Mouse (Mus musculus): Measurements from ENCODE around the gene Gpcpd1.
"Not testable (repeated sequence)": the region's sequence is repeated elsewhere in the genome, so short reads cannot be mapped to it uniquely, and the experiment has no call there.

Gpcpd1 gene

GRCm38 (mm10) chr2:132587240-132587779 lies at the start of gene Gpcpd1:
Gpcpd1 (minus strand) TSS chr2:132587729.
- no peak for DNase-seq

GRCm38 (mm10) chr2:132636534-132636933 lies 49.0 kb upstream of the Gpcpd1 start:
- no peak for DNase-seq

GRCm38 (mm10) chr2:132628626-132629025 lies 41.1 kb upstream of the Gpcpd1 start:
- no peak for DNase-seq

- no peak for DNase-seq
Measured at GRCm38 (mm10) chr2:132623092-132623491, 35.6 kb upstream of the Gpcpd1 start.

- DNase-seq: no peak
Measured at GRCm38 (mm10) chr2:132617693-132618092, 30.2 kb upstream of the Gpcpd1 start.

GRCm38 (mm10) chr2:132613581-132614188 lies 26.2 kb upstream of the Gpcpd1 start:
- DNase-seq: no peak

- DNase-seq: no peak
Measured at GRCm38 (mm10) chr2:132611551-132612233, 24.2 kb upstream of the Gpcpd1 start.

- DNase-seq: peak; percentile 22
Measured at GRCm38 (mm10) chr2:132607141-132608093, 19.9 kb upstream of the Gpcpd1 start.

- DNase-seq: no peak
Measured at GRCm38 (mm10) chr2:132605795-132606563, 18.4 kb upstream of the Gpcpd1 start.

GRCm38 (mm10) chr2:132604922-132605321 lies 17.4 kb upstream of the Gpcpd1 start:
- DNase-seq: no peak

GRCm38 (mm10) chr2:132603706-132604105 lies 16.2 kb upstream of the Gpcpd1 start:
- no peak for DNase-seq

GRCm38 (mm10) chr2:132601777-132602176 lies 14.2 kb upstream of the Gpcpd1 start:
- DNase-seq: no peak

- no peak for DNase-seq
Measured at GRCm38 (mm10) chr2:132600081-132600480, 12.6 kb upstream of the Gpcpd1 start.

GRCm38 (mm10) chr2:132599127-132599526 lies 11.6 kb upstream of the Gpcpd1 start:
- peak; percentile 18 for DNase-seq

GRCm38 (mm10) chr2:132597866-132598480 lies 10.4 kb upstream of the Gpcpd1 start:
- no peak for DNase-seq

- DNase-seq: peak; percentile 22
Measured at GRCm38 (mm10) chr2:132597226-132597625, 9.7 kb upstream of the Gpcpd1 start.

- no peak for DNase-seq
Measured at GRCm38 (mm10) chr2:132595601-132596235, 8.2 kb upstream of the Gpcpd1 start.

GRCm38 (mm10) chr2:132592126-132592525 lies 4.6 kb upstream of the Gpcpd1 start:
- DNase-seq: no peak

GRCm38 (mm10) chr2:132591579-132591978 lies 4.0 kb upstream of the Gpcpd1 start:
- not testable (repeated sequence) for DNase-seq

GRCm38 (mm10) chr2:132589906-132590538 lies 2.5 kb upstream of the Gpcpd1 start:
- DNase-seq: peak; percentile 34

- no peak for DNase-seq
Measured at GRCm38 (mm10) chr2:132586006-132586405, 1.5 kb downstream of the Gpcpd1 start.

All from kidney, postnatal 10 days (tissue).